Mouse (Mus musculus) heart, embryonic 12.5 days (tissue): Measurements from ENCODE around the gene Rfx1. TPM values are rescaled to one million over a fixed set of nuclear protein-coding genes. Genes with fewer than 3 reads are reported as not detected.

Experiments used
- microRNA counts: library from miRNA; unstranded; fragments of <30 nt; microRNA quantifications from one replicate; lab custom pipeline; 2017
- microRNA-seq: library from miRNA; unstranded; fragments of <30 nt; microRNA quantifications from one replicate; pipeline ENCODE4, GENCODE M21; 2017
- polyA plus RNA-seq: library from polyadenylated mRNA; unstranded; fragments of >200 nt; fragmentation: Nextera tagmentation; extraction: Ambion mirVana; gene quantifications from 2 replicates; pipeline ENCODE4 v1.2.1, GENCODE M21; 2016

Gene Rfx1
- polyA plus RNA-seq, 1 experiment from 2014 or later: 6.9 TPM

MicroRNAs within 50 kb of the gene (microRNA counts, 519-probe panel; counts per million panel counts)
- microRNA mmu-miR-709 (lab: Ali Mortazavi, UCI): 1,731 counts per million, percentile 4 among the panel's probes with 10 or more counts

Small RNAs within 50 kb of the gene (microRNA-seq; reads per million reads assigned to microRNA genes)
- not detected for gene Mir709

Other genes with a start within 250 kb of the Rfx1 start
- 11.2 and 11.4 TPM in 2 replicates for gene Adgrl1, start 166.7 kb upstream of the Rfx1 start, polyA plus RNA-seq
- gene Gm10644, start 111.6 kb upstream of the Rfx1 start, polyA plus RNA-seq: 0.34 and 0.40 TPM in 2 replicates
- gene Asf1b, start 111.3 kb upstream of the Rfx1 start, polyA plus RNA-seq: 55.0 and 58.3 TPM in 2 replicates
- 216 and 234 TPM in 2 replicates for gene Prkaca, start 93.8 kb upstream of the Rfx1 start, polyA plus RNA-seq
- gene Samd1, start 69.2 kb upstream of the Rfx1 start, polyA plus RNA-seq: 4.5 and 5.8 TPM in 2 replicates
- 0.22 and 0.54 TPM in 2 replicates for gene 1700067K01Rik, start 65.3 kb upstream of the Rfx1 start, polyA plus RNA-seq
- 0.30 TPM in 1 of 2 replicates, not detected in the other for gene 2210011C24Rik, start 54.7 kb upstream of the Rfx1 start, polyA plus RNA-seq
- gene Palm3, start 45.4 kb upstream of the Rfx1 start, polyA plus RNA-seq: 1.7 and 2.1 TPM in 2 replicates
- 4.4 and 5.3 TPM in 2 replicates for gene Il27ra, start 24.2 kb upstream of the Rfx1 start, polyA plus RNA-seq
- not detected in 2 replicates for gene Rln3, start 21.8 kb upstream of the Rfx1 start, polyA plus RNA-seq
- gene Gm10643, start 1.7 kb upstream of the Rfx1 start, polyA plus RNA-seq: 1.2 TPM in 2 replicates
- gene Dcaf15, start 37.9 kb downstream of the Rfx1 start, polyA plus RNA-seq: 10.5 and 11.4 TPM in 2 replicates
- 0.14 TPM in 1 of 2 replicates, not detected in the other for gene Podnl1, start 59.2 kb downstream of the Rfx1 start, polyA plus RNA-seq
- gene Cc2d1a, start 81.1 kb downstream of the Rfx1 start, polyA plus RNA-seq: 17.7 and 18.1 TPM in 2 replicates
- 1.00 and 1.1 TPM in 2 replicates for gene 4930432K21Rik, start 81.2 kb downstream of the Rfx1 start, polyA plus RNA-seq
- 1.7 and 3.0 TPM in 2 replicates for gene Nanos3, start 118.4 kb downstream of the Rfx1 start, polyA plus RNA-seq
- gene Zswim4, start 170.2 kb downstream of the Rfx1 start, polyA plus RNA-seq: 12.9 and 13.7 TPM in 2 replicates
- 281 and 286 TPM in 2 replicates for gene D8Ertd738e, start 182.9 kb downstream of the Rfx1 start, polyA plus RNA-seq
- gene Mri1, start 190.5 kb downstream of the Rfx1 start, polyA plus RNA-seq: 48.2 and 50.9 TPM in 2 replicates
- gene Ccdc130, start 203.5 kb downstream of the Rfx1 start, polyA plus RNA-seq: 15.8 and 16.1 TPM in 2 replicates